Mouse (Mus musculus) brain, embryonic 14.5 days (tissue): ENCODE results near the gene Fam222a.

Source experiments
- CTCF ChIP-seq: fragments of 200-500 bp; IDR thresholded peaks from 2 replicates; pipeline ENCODE4 v1.5.1; 2012; ENCODE audit warnings: inconsistent platforms, mild to moderate bottlenecking, moderate library complexity, borderline replicate concordance; ENCODE audit not compliant: insufficient read depth, insufficient read length; ENCODE audit errors: extremely low read depth
- POLR2A ChIP-seq: fragments of 200-500 bp; IDR thresholded peaks from 2 replicates; pipeline ENCODE4 v1.6.1; 2012; ENCODE audit warnings: mild to moderate bottlenecking, inconsistent platforms, borderline replicate concordance; ENCODE audit not compliant: poor library complexity, insufficient read depth, insufficient read length, severe bottlenecking; ENCODE audit errors: extremely low read depth

- TF ChIP-seq POLR2A (no peak), CTCF (no peak)
These were observed 15.2 kb downstream of the Fam222a start for GRCm38 (mm10) chr5:114583046-114583445.
